Mouse (Mus musculus) MEL (cell line): ENCODE measurements around the gene Map2k5.

Source experiments
- BHLHE40 ChIP-seq: IDR thresholded peaks from 2 replicates; pipeline ENCODE4 v1.6.1; 2012; ENCODE audit warnings: low read depth, mild to moderate bottlenecking, inconsistent platforms, low read length, improper control_type of control experiment, borderline replicate concordance
- CTCF ChIP-seq, 3 experiments: IDR thresholded peaks in 2 of 3; conservative IDR thresholded peaks in 1 of 3; 2 replicates each; pipeline ENCODE4 v1.5.1; 2011 to 2012; ENCODE audit warnings: low read length in 3 of 3, low read depth in 2 of 3, mild to moderate bottlenecking in 2 of 3, improper control_type of control experiment in 1 of 3, inconsistent platforms in 1 of 3, mixed read lengths in 1 of 3, moderate library complexity in 1 of 3; ENCODE audit not compliant: control insufficient read depth in 1 of 3, insufficient read depth in 1 of 3, poor library complexity in 1 of 3, severe bottlenecking in 1 of 3
- EP300 ChIP-seq, 2 experiments: IDR thresholded peaks; 2 replicates each; pipeline ENCODE4 v1.6.1; 2011; ENCODE audit warnings: improper control_type of control experiment in 2 of 2, low read length in 2 of 2, low read depth in 1 of 2, mild to moderate bottlenecking in 1 of 2
- GABPA ChIP-seq: IDR thresholded peaks from 2 replicates; pipeline ENCODE4 v1.6.1; 2012; ENCODE audit warnings: low read depth, mild to moderate bottlenecking, inconsistent platforms, low read length, improper control_type of control experiment, moderate library complexity
- JUND ChIP-seq: IDR thresholded peaks from 2 replicates; pipeline ENCODE4 v1.6.1; 2011; ENCODE audit warnings: low read depth, mild to moderate bottlenecking, improper control_type of control experiment, low read length
- MAZ ChIP-seq: IDR thresholded peaks from 2 replicates; pipeline ENCODE4 v1.6.1; 2012; ENCODE audit warnings: low read depth, mild to moderate bottlenecking, inconsistent platforms, low read length, improper control_type of control experiment
- MEF2A ChIP-seq: IDR thresholded peaks from 2 replicates; pipeline ENCODE4 v1.6.1; 2014; ENCODE audit warnings: low read depth, mild to moderate bottlenecking, inconsistent platforms, low read length, improper control_type of control experiment; ENCODE audit not compliant: poor library complexity, insufficient replicate concordance, severe bottlenecking; ENCODE audit errors: extremely low read depth
- POLR2A ChIP-seq, 2 experiments: IDR thresholded peaks; 2 replicates each; pipeline ENCODE4 v1.6.1; 2011 to 2012; ENCODE audit warnings: low read length in 2 of 2, mild to moderate bottlenecking in 2 of 2, control low read depth in 1 of 2, improper control_type of control experiment in 1 of 2, low read depth in 1 of 2, moderate library complexity in 1 of 2; ENCODE audit not compliant: control insufficient read depth in 1 of 2, insufficient read depth in 1 of 2, poor library complexity in 1 of 2
- USF2 ChIP-seq, 2 experiments: IDR thresholded peaks; 2 replicates each; pipeline ENCODE4 v1.6.1; 2011 to 2012; ENCODE audit warnings: improper control_type of control experiment in 2 of 2, low read length in 2 of 2, borderline replicate concordance in 1 of 2, inconsistent platforms in 1 of 2, low read depth in 1 of 2, mild to moderate bottlenecking in 1 of 2; ENCODE audit not compliant: insufficient read depth in 1 of 2
- ZMIZ1 ChIP-seq: IDR thresholded peaks from 2 replicates; pipeline ENCODE4 v1.6.1; 2012; ENCODE audit warnings: low read depth, mild to moderate bottlenecking, inconsistent platforms, low read length, improper control_type of control experiment, moderate library complexity

GRCm38 (mm10) chr9:63124512-63124911 lies 253.2 kb downstream of the Map2k5 start:
- TF ChIP-seq MAZ (no peak), ZMIZ1 (no peak), CTCF (IDR thresholded peaks at IDR 0.05 in 2 of 3, conservative IDR thresholded peaks at IDR 0.05 in 1 of 3; ENCODE audit: control insufficient read depth in 1 of 3, insufficient read depth in 1 of 3, low read depth in 2 of 3, low read length in 3 of 3, poor library complexity in 1 of 3, severe bottlenecking in 1 of 3) (no peak), BHLHE40 (no peak), GABPA (no peak), USF2 (IDR thresholded peaks at IDR 0.05; ENCODE audit: borderline replicate concordance in 1 of 2, insufficient read depth in 1 of 2, low read depth in 1 of 2, low read length in 2 of 2) (no peak), MEF2A (no peak), POLR2A (IDR thresholded peaks at IDR 0.05; ENCODE audit: control insufficient read depth in 1 of 2, insufficient read depth in 1 of 2, low read depth in 1 of 2, low read length in 2 of 2, poor library complexity in 1 of 2) (no peak), JUND (no peak), EP300 (IDR thresholded peaks at IDR 0.05; ENCODE audit: low read depth in 1 of 2, low read length in 2 of 2) (no peak)
